Mouse (Mus musculus): ENCODE measurements around the gene Gnptg. TPM values are rescaled to one million over a fixed set of nuclear protein-coding genes. Genes with fewer than 3 reads are reported as not detected.
"Not testable (repeated sequence)": the region's sequence is repeated elsewhere in the genome, so short reads cannot be mapped to it uniquely, and the experiment has no call there.

The Gnptg gene
- polyA plus RNA-seq, 1 experiment from 2014 or later: 71.2 TPM

- ATAC-seq (replicated peaks; ENCODE audit: low FRiP score, low read depth) (no peak), DNase-seq (ENCODE audit: low spot score) (no peak)
- H3K27ac ChIP-seq: no peak overlapping the region
- H3K36me3 ChIP-seq (ENCODE audit: insufficient read depth, low read length): 0 out of 2 replicates have a peak, but pooled peaks cover 16% of the 10 kb centered on the region
- H3K27me3 ChIP-seq (ENCODE audit: insufficient read depth, low read length): no peaks in the 10 kb centered on the region
- H3K9me3 ChIP-seq (replicated peaks; ENCODE audit: low read length): no peaks in the 10 kb centered on the region
- H3K4me2 ChIP-seq (ENCODE audit: low read length): no peak overlapping the region
- TF ChIP-seq CTCF (IDR thresholded peaks at IDR 0.05; ENCODE audit: low read depth): no peak
- no peak overlapping the region for H3K4me3 ChIP-seq (replicated peaks; ENCODE audit: low read depth, low read length)
- no peak overlapping the region for H3K9ac ChIP-seq (ENCODE audit: low read depth, low read length)
- 87% methylated on average over 5 of the region's 5 CpGs for WGBS
- H3K4me1 ChIP-seq (replicated peaks; ENCODE audit: insufficient read depth, low read length): no peaks in the 10 kb centered on the region
Observed at GRCm38 (mm10) chr17:25227991-25228390, 11.9 kb downstream of the Gnptg start.

- H3K27me3 ChIP-seq (ENCODE audit: insufficient read depth, low read length): no peaks in the 10 kb centered on the region
- no peak for ATAC-seq (replicated peaks; ENCODE audit: low FRiP score, low read depth)
- no peak for TF ChIP-seq CTCF (IDR thresholded peaks at IDR 0.05; ENCODE audit: low read depth)
- no peak overlapping the region for H3K4me3 ChIP-seq (replicated peaks; ENCODE audit: low read depth, low read length)
- H3K4me1 ChIP-seq (replicated peaks; ENCODE audit: insufficient read depth, low read length): peaks cover 8% of the 10 kb centered on the region; the same call in 1 of the 2 replicates
- H3K9me3 ChIP-seq (replicated peaks; ENCODE audit: low read length): no peaks in the 10 kb centered on the region
- no peak overlapping the region for H3K27ac ChIP-seq
- no peak overlapping the region for H3K9ac ChIP-seq (ENCODE audit: low read depth, low read length)
- no peak for DNase-seq (ENCODE audit: low spot score)
- 84% methylated on average over 4 of the region's 4 CpGs for WGBS
- no peak overlapping the region for H3K4me2 ChIP-seq (ENCODE audit: low read length)
- H3K36me3 ChIP-seq (ENCODE audit: insufficient read depth, low read length): 0 out of 2 replicates have a peak, but pooled peaks cover 16% of the 10 kb centered on the region
Observed at GRCm38 (mm10) chr17:25225659-25226058, 14.3 kb downstream of the Gnptg start.

- 87% methylated on average over 7 of the region's 7 CpGs for WGBS
- DNase-seq (ENCODE audit: low spot score): no peak
Observed at GRCm38 (mm10) chr17:25224586-25225222, 15.2 kb downstream of the Gnptg start.

GRCm38 (mm10) chr17:25222951-25223601 is 16.8 kb downstream of the Gnptg start:
- ATAC-seq (replicated peaks; ENCODE audit: low FRiP score, low read depth): no peak
- H3K4me3 ChIP-seq (replicated peaks; ENCODE audit: low read depth, low read length): no peak overlapping the region

More at GRCm38 (mm10) chr17:25224586-25225222, 15.2 kb downstream of the Gnptg start:
- Histone ChIP-seq H3K4me2 (ENCODE audit: low read length) (no peak overlapping the region), H3K4me1 (replicated peaks; ENCODE audit: insufficient read depth, low read length) (peaks cover 8% of the 10 kb centered on the region; the same call in 1 of the 2 replicates), H3K4me3 (replicated peaks; ENCODE audit: low read depth, low read length) (no peak overlapping the region), H3K9ac (ENCODE audit: low read depth, low read length) (no peak overlapping the region), H3K27ac (no peak overlapping the region), H3K9me3 (replicated peaks; ENCODE audit: low read length) (no peaks in the 10 kb centered on the region), H3K36me3 (ENCODE audit: insufficient read depth, low read length) (0 out of 2 replicates have a peak, but pooled peaks cover 16% of the 10 kb centered on the region), H3K27me3 (ENCODE audit: insufficient read depth, low read length) (no peaks in the 10 kb centered on the region)
- no peak for TF ChIP-seq CTCF (IDR thresholded peaks at IDR 0.05; ENCODE audit: low read depth)
- no peak for ATAC-seq (replicated peaks; ENCODE audit: low FRiP score, low read depth)

GRCm38 (mm10) chr17:25222504-25222940 is 17.4 kb downstream of the Gnptg start:
- peak overlapping the region; percentile 72 for H3K4me2 ChIP-seq (ENCODE audit: low read length)
- 23% methylated on average over 11 of the region's 28 CpGs for WGBS
- H3K4me1 ChIP-seq (replicated peaks; ENCODE audit: insufficient read depth, low read length); H3K9ac ChIP-seq (ENCODE audit: low read depth, low read length); H3K27ac ChIP-seq; H3K4me3 ChIP-seq (replicated peaks; ENCODE audit: low read depth, low read length); H3K9me3 ChIP-seq (replicated peaks; ENCODE audit: low read length); H3K27me3 ChIP-seq (ENCODE audit: insufficient read depth, low read length); DNase-seq (ENCODE audit: low spot score): not testable (repeated sequence)
- H3K36me3 ChIP-seq (ENCODE audit: insufficient read depth, low read length): peaks cover 14% of the 10 kb centered on the region; the same call in 1 of the 2 replicates
- peak; percentile 80 for ATAC-seq (replicated peaks; ENCODE audit: low FRiP score, low read depth)

More at GRCm38 (mm10) chr17:25222951-25223601, 16.8 kb downstream of the Gnptg start:
- Histone ChIP-seq H3K27me3 (ENCODE audit: insufficient read depth, low read length) (no peaks in the 10 kb centered on the region), H3K4me2 (ENCODE audit: low read length) (peak overlapping the region; percentile 37), H3K9me3 (replicated peaks; ENCODE audit: low read length) (no peaks in the 10 kb centered on the region), H3K36me3 (ENCODE audit: insufficient read depth, low read length) (peaks cover 14% of the 10 kb centered on the region; the same call in 1 of the 2 replicates), H3K27ac (no peak overlapping the region), H3K9ac (ENCODE audit: low read depth, low read length) (no peak overlapping the region), H3K4me1 (replicated peaks; ENCODE audit: insufficient read depth, low read length) (peaks cover 8% of the 10 kb centered on the region; the same call in 1 of the 2 replicates)
- no peak for DNase-seq (ENCODE audit: low spot score)
- no peak for TF ChIP-seq CTCF (IDR thresholded peaks at IDR 0.05; ENCODE audit: low read depth)
- WGBS: 51% methylated on average over 6 of the region's 6 CpGs

GRCm38 (mm10) chr17:25221821-25222503 is 18.0 kb downstream of the Gnptg start:
- DNase-seq (ENCODE audit: low spot score) (peak; percentile 44), ATAC-seq (replicated peaks; ENCODE audit: low FRiP score, low read depth) (peak; percentile 84)
- H3K9me3 ChIP-seq (replicated peaks; ENCODE audit: low read length): no peaks in the 10 kb centered on the region
- H3K4me2 ChIP-seq (ENCODE audit: low read length): peak overlapping the region; percentile 72
- peak overlapping the region; percentile 52; the same call in 1 of the 2 replicates for H3K9ac ChIP-seq (ENCODE audit: low read depth, low read length)
- peak; percentile 33; the same call in 1 of the 2 replicates for TF ChIP-seq CTCF (IDR thresholded peaks at IDR 0.05; ENCODE audit: low read depth)
- H3K36me3 ChIP-seq (ENCODE audit: insufficient read depth, low read length): peaks cover 10% of the 10 kb centered on the region; the same call in 1 of the 2 replicates
- no peaks in the 10 kb centered on the region for H3K27me3 ChIP-seq (ENCODE audit: insufficient read depth, low read length)
- WGBS: 2% methylated on average over 14 of the region's 30 CpGs
- peaks cover 8% of the 10 kb centered on the region; the same call in 1 of the 2 replicates for H3K4me1 ChIP-seq (replicated peaks; ENCODE audit: insufficient read depth, low read length)
- peak overlapping the region; percentile 29; the same call in 1 of the 2 replicates for H3K4me3 ChIP-seq (replicated peaks; ENCODE audit: low read depth, low read length)
- H3K27ac ChIP-seq: 0 out of 2 replicates have a peak overlapping the region, but pooled peaks have one; percentile 25
